Mouse (Mus musculus) frontal cortex, adult (tissue): ENCODE measurements around the gene Csnk2b.

Experiments
- ATAC-seq: cut with Nextera tagmentation; 2 replicates; pipeline ENCODE4 v1.9.2; 2017; ENCODE audit warnings: mild to moderate bottlenecking, moderate library complexity, mixed read lengths; ENCODE audit not compliant: low TSS enrichment

Gene Csnk2b

GRCm38 (mm10) chr17:35121871-35122303, at the start of gene Csnk2b:
Gene Csnk2b (minus strand): TSS chr17:35122053.
- ATAC-seq = peak; percentile 33; the same call in 1 of the 2 replicates

DNA sequence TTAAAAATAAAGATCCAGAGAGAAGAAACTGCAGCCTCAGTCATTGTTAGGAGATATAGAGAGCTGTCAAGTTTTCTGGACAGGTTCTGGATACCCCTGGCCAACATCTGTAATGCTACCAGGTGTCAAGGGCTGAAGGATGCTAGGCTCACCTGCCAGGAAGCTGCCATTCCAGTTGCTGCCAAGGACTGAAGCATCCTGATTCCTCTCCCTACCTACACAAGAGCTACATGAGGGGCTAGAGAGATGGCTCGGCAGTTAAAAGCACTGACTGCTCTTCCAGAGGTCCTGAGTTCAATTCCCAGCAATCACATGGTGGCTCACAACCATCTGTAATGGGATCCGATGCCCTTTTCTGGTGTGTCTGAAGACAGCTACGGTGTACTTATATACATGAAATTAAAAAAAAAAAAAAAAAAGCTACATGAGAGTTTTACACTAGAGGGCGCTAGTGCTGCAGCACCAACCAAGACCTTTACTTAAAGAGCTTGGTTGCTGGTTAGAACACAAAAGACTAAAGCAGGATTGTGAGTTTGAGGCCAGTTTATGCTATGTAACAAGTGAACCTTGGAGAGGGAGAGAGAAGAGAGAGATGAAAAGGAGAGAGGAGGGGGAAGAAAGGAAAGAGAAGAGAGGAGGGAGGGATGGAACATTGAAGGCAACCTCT, 46.8 kb upstream of the Csnk2b start:
- no peak for ATAC-seq

DNA sequence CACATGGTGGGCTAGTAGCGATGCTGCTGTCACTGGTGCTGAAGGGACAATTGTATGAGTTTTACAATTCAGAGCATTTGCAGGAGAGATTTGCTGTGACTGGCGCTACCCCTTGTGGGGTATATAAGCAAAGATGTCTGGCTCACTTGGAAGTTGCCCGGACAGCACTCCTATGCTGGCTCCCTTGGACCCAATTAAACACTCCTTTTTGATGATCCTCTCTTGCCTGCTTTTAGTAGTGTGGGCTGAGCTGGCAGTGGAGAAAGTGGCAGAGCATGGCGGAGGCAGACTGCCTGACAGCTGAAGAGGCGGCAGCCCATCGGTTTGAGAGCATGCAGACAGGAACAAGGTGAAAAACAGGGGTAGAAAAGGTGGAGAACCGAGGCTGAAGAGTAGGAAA, 45.9 kb upstream of the Csnk2b start:
- ATAC-seq = peak; percentile 8; the same call in 1 of the 2 replicates

DNA sequence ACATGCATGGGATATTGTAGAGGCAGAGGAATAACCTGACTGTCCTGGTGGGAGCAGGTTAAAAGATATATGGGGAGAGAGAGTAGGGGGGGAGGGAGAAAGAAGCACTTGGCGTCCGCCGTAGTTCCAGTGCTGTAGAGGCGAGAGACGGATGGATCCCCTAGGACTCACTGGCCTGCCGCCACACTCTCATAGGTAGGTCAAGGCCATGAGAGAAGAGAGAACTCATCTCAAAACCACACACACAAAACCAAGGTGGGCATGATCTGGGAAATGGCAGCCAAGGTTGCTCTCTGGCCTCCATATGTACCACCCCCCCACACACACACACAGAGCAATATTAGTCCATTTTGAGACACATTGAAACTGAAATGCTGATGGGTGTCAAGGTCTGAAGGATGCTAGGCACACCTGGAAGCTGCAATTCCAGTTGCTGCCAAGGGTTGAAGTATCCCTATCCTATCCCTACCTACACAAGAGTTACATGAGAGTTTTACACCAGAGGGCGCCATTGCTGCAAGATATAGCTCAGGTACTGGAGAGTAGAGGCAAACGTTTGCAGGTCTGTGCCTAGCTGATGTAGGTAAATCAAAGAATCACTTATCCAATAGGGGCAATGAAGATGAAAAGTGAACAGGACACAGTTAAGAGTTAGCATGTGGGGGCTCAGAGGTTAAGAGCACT, 44.6 kb upstream of the Csnk2b start:
- no peak for ATAC-seq

- ATAC-seq = no peak
Observed at GRCm38 (mm10) chr17:35165451-35166155, 43.8 kb upstream of the Csnk2b start.

DNA sequence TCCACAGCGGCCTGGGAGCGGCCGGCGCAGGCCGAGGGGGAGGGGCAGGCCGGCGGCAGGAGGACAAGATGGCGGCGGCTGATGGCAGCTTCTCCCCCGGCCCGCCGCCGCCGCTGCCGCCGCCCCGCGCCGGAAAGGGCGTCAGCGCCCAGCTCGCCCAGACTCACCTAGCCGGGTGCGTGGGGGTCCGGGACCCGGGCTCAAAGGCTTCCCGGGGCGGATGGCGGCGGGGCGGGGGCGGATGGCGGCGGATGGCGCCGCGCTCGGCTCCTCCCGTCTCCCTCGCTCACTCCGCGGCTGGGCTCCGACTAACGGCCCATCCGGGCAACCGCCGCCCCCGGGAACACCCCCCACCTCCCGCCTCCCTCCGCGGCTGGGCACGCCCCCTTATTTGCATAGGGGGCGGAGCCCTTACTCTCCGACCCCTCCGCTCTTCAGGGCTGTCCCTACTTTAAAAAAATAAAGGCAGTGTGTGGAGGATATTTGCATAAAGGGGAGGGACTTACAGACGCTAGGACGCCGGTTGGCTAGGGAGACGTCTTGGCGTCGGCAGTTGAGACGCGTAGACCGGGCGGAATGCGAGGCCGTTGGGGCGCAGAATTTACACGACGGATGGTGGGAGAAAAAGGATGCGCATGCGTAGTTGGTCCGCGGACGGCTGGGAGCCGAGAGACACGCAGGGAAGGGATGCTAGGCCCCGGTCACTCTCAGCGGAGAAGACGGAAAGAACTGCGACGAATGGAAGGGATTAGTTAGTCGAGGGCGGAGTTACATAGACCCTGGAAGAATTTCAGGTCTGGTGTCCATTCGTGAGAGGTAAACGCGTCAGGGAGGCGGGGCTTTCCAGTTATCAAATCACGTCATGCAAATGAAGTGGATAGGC, 43.0 kb upstream of the Csnk2b start, which contains the start of gene Prrc2a:
TSS of gene Prrc2a (minus strand) at position 330 of the 883 bp plus-strand sequence.
- ATAC-seq = peak; percentile 79

- no peak; the same call in 1 of the 2 replicates for ATAC-seq
Observed at GRCm38 (mm10) chr17:35164218-35164567, 42.3 kb upstream of the Csnk2b start.

GRCm38 (mm10) chr17:35163326-35164081, 41.7 kb upstream of the Csnk2b start:
- no peak for ATAC-seq

GRCm38 (mm10) chr17:35162730-35163129, 40.9 kb upstream of the Csnk2b start:
- no peak for ATAC-seq

DNA sequence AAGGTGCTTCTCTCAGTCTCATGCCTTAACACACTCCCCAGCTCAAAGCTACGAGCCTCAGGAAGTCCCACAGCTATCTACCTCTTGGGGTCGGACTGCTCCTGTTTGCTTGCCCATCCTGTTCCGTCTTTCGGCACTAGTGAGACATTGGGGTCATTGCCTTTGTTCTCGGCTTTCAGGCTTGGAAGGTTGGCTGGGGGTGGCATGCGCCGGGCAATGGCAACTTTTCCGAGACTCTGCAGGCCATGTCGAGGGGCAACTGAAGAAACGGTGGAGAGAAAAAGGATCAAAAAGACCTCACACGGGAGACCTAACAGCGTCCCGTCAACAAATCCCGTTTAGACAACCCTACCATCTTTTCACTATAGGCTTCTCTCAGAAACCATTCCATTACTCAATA, 40.3 kb upstream of the Csnk2b start:
- ATAC-seq = no peak

DNA sequence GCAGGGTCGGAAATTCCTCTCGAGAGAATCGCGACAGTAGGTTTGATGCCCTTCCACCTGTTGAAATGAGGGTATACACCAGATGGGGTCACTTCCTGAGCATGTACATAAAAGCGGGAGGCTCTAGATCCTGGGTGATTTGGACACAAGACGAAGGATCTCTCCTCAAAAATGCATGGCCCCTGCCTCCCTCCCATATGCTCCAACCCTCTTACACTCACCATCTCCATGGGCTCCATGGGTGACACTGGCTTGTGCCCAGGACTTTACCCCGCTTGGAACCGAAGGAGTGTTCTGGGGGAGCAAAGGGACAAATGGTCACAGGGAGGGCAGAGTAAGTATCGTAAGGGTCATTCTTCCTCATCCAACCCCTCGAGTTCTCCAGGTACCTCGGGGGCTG, 39.6 kb upstream of the Csnk2b start:
- ATAC-seq = no peak

GRCm38 (mm10) chr17:35159638-35160037, 37.8 kb upstream of the Csnk2b start:
- no peak for ATAC-seq

DNA sequence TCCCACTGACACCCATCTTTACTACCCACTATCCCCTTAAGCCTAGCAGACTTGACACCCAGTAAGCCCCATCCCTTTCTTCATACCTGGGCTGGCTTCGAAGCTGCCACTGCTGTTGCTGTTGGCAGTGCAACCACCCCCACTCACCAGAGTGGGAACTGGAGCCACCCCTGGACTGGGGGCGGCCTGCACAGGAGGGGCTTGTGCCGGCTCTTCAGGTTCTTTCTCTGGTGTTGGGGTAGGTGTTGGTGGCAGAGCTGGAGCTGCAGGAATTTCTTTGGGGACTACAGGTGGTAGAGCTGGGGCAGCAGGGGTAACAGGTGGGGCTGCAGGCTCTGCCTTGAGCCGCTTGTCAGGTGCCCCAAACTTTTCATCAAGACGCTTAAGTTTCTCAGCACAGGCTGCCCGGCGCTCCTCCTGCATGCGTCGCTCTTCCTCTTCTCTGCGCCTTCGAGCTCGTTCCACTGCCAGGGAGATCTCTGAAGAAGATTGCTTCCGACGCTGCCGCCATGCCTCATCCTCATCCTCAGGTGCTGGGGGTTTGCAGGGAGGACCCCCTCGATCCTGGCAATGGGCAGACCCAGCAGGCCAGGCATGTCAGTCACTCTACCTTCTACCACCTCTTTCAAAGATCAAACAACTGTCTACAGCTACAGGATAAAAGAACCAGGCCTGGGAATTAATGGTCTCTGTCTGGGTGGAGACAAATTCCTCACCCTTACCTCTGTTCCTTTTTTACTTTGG, 37.2 kb upstream of the Csnk2b start:
- no peak for ATAC-seq

DNA sequence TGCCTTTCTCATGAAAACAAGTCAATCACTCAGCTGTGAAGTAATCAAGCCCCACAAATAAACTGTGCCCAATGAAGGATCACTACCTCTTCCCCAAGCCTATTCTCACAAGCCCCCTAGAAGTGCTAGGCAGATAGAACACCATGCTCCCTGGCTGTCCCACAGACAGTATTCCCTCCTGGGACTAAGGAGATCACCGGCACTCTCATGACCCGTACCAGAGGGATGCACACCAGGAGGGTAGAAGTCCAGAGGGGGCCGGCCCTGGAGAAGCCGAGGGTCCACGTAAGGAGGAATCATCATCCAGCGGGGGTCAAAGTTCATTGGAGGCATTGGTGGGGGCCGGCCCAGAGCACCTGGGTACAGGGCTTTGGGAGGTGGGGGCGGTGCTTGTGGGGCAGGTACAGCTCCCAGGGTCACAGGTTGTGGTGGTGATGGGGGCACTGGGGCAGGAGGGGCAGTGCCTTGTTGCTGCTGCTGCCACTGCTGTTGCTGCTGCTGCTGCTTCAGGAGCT, 35.9 kb upstream of the Csnk2b start:
- no peak for ATAC-seq

- ATAC-seq = no peak
Observed at GRCm38 (mm10) chr17:35157254-35157653, 35.4 kb upstream of the Csnk2b start.

DNA sequence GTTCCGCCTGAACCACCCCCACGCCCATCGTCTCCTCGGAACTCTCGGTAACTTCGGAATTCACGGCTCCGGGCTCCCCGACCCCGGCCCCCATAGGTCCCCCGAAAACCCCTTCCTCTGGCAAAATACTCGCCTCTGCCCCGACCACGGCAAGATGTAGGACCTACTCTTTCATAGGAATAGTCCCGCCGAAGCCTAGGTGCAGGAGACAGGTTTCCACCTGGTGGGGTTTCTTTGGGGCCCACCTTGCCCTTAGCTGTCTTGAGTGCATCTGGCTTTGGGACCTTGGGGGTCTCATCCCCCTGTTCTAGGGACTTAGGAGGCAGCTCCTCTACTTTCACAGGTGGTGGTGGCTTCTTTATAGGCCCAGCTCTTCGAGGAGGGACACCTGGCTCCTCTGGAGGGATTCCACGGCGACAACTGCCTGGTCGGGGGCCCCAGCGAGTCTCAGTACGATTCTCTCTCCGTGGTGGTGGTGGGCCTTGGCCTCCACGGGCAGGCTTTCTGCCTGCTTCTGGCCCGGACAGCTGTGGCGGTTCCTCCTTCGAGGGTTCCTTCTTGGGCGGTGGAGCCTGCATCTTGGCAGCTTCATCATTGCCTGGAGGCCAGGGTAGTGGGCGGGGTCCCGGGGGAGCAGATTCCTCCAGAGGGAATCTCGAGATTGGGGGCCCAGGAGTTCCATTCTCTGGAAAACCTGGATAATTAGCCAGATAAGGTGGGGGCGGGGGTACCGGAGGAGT, 34.8 kb upstream of the Csnk2b start:
- no peak for ATAC-seq

- ATAC-seq = no peak
Observed at GRCm38 (mm10) chr17:35155451-35155850, 33.6 kb upstream of the Csnk2b start.

DNA sequence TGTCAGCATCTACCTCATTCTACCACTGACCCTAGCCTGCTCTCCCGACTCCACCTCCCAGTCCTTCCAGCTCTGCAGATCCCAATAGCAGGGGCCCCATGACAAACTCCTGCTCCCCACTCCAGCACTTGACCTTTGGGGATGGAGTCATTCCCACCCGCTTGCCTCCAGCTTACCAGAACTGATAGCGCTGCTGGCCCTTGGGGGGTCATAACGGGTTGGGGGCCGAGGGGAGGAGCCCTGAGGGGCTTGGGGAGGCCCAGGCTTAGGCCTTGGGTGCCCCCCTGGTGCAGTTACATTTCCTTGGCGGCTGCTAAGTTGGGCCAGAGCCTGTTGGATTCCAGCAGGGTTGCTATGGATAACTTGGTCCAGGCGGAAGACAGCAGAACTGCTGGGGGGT, 32.8 kb upstream of the Csnk2b start:
- no peak for ATAC-seq

- no peak for ATAC-seq
Observed at GRCm38 (mm10) chr17:35153931-35154330, 32.1 kb upstream of the Csnk2b start.
